8 mouse cellular contexts compared by ENCODE assay signal in the genomic region with DNA sequence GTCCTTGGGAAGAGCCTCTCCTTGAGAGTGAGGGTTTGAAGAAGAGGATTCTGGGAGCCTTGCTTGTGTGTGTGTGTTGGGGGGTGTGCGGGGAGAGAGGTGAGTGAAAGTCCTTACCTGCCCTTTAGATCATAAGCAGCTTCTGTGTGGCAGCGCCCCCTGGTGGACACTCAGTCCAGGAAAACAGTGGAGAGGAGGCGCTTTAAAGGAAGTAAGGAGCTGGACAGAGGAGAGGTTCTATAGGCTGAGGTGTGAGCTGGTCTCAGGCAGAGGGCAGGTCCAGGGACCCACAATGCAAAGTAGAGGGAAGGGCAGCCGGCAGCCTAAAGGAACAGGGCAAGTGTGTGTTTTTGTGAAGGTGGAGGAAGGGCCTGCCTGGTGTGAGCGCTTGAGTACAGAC. TPM values are rescaled to one million over a fixed set of nuclear protein-coding genes. Genes with fewer than 3 reads are reported as not detected.
DNase-seq lines count a peak whose midpoint lies in the region; ATAC-seq and TF ChIP-seq lines count a peak whose summit lies in the region.

No protein-coding gene starts in this region.

- no peaks in the 10 kb centered on the region for H3K36me3 ChIP-seq in ES-Bruce4 (ENCODE audit: control insufficient read depth, insufficient read depth, low read length, poor library complexity, severe bottlenecking)
- peaks cover 49% of the 10 kb centered on the region for H3K36me3 ChIP-seq in forebrain, embryonic 13.5 days (ENCODE audit: poor library complexity, severe bottlenecking)

- no peaks in the 10 kb centered on the region for H3K27me3 ChIP-seq in ES-Bruce4 (ENCODE audit: control insufficient read depth, insufficient read depth, low read length, poor library complexity, severe bottlenecking)
- no peaks in the 10 kb centered on the region for H3K27me3 ChIP-seq in forebrain, embryonic 13.5 days

- DNase-seq in c-Kit-positive CD71-positive TER-119-negative erythroid progenitor cells, embryonic 14.5 days (ENCODE audit: low read depth) = peak; percentile 68
- DNase-seq in heart, postnatal 36 days = peak; percentile 80 to 88
- peak; percentile 49 for DNase-seq in layer of hippocampus, adult 9-11 months
- peak; percentile 87 for DNase-seq in lung, postnatal 10 days
- peak; percentile 71 for DNase-seq in retina, adult 2 months (ENCODE audit: low read depth, low spot score)
- peak; percentile 69 to 90 for DNase-seq in thymus, postnatal 10 days (ENCODE audit: low spot score in 2 of 2)

- WGBS in forebrain, embryonic 13.5 days = 21% methylated on average over 5 of the region's 5 CpGs

- H3K4me3 ChIP-seq in ES-Bruce4 (ENCODE audit: low read depth, low read length) = no peak overlapping the region
- H3K4me3 ChIP-seq in forebrain, embryonic 13.5 days = no peak overlapping the region

- no peak for TF ChIP-seq POLR2A in ES-Bruce4 (IDR thresholded peaks at IDR 0.05; ENCODE audit: insufficient read depth, low read length)

- no peak overlapping the region for H3K4me2 ChIP-seq in forebrain, embryonic 13.5 days

- ATAC-seq in forebrain, embryonic 13.5 days = peak; percentile 56

- no peak overlapping the region for H3K9ac ChIP-seq in ES-Bruce4 (ENCODE audit: low read depth, poor library complexity, severe bottlenecking)
- H3K9ac ChIP-seq in forebrain, embryonic 13.5 days = no peak overlapping the region

- peak; percentile 92 for TF ChIP-seq CTCF in ES-Bruce4 (IDR thresholded peaks at IDR 0.05; ENCODE audit: low read depth, low read length)

- intact Hi-C loops in heart, postnatal 36 days (cut with DNase I) = loop anchor here (1.0 kb wide), 1 partner anchor 134 kb away; no protein-coding TSS in a partner anchor

- no peaks in the 10 kb centered on the region for H3K4me1 ChIP-seq in ES-Bruce4 (ENCODE audit: control insufficient read depth, insufficient read depth, low read length)
- no peaks in the 10 kb centered on the region for H3K4me1 ChIP-seq in forebrain, embryonic 13.5 days

- no peaks in the 10 kb centered on the region for H3K9me3 ChIP-seq in ES-Bruce4 (replicated peaks; ENCODE audit: control insufficient read depth, insufficient read depth, low read length, poor library complexity, severe bottlenecking)
- H3K9me3 ChIP-seq in forebrain, embryonic 13.5 days (replicated peaks) = no peaks in the 10 kb centered on the region

- no peak for TF ChIP-seq EP300 in ES-Bruce4 (IDR thresholded peaks at IDR 0.05; ENCODE audit: insufficient read depth, low read depth, low read length)

- no peak overlapping the region for H3K27ac ChIP-seq in ES-Bruce4 (ENCODE audit: insufficient read depth, low read length)
- H3K27ac ChIP-seq in forebrain, embryonic 13.5 days = no peak overlapping the region

RNA-seq across cellular contexts. Expression of a gene that starts 8.7 kb away (rescaled TPM):
- polyA plus RNA-seq in ES-Bruce4 (2011; ENCODE audit: insufficient read depth, insufficient read length, low read depth, missing spikeins) = 5.1 TPM in 2 replicates
- polyA plus RNA-seq in forebrain, embryonic 13.5 days (2015; fragmentation: Nextera tagmentation; extraction: Ambion mirVana) = 33.9 and 38.7 TPM in 2 replicates
- total RNA-seq in heart, postnatal 36 days (2021) = 1 to 10 TPM; 2.0 to 2.4 TPM

RNA-seq across cellular contexts. Expression of a gene that starts 8.8 kb away (rescaled TPM):
- 257 and 264 TPM in 2 replicates for polyA plus RNA-seq in ES-Bruce4 (2011; ENCODE audit: insufficient read depth, insufficient read length, low read depth, missing spikeins)
- 716 and 737 TPM in 2 replicates for polyA plus RNA-seq in forebrain, embryonic 13.5 days (2015; fragmentation: Nextera tagmentation; extraction: Ambion mirVana)
- total RNA-seq in heart, postnatal 36 days (2021) = 100 to 1,000 TPM; 166 to 176 TPM

RNA-seq across cellular contexts. Expression of a gene that starts 19.4 kb away (rescaled TPM):
- polyA plus RNA-seq in ES-Bruce4 (2011; ENCODE audit: insufficient read depth, insufficient read length, low read depth, missing spikeins) = 12.4 and 14.7 TPM in 2 replicates
- polyA plus RNA-seq in forebrain, embryonic 13.5 days (2015; fragmentation: Nextera tagmentation; extraction: Ambion mirVana) = 34.2 and 34.8 TPM in 2 replicates
- 10 to 100 TPM; 27.1 to 30.0 TPM for total RNA-seq in heart, postnatal 36 days (2021)

RNA-seq across cellular contexts. Expression of a gene that starts 26.2 kb away (rescaled TPM):
- polyA plus RNA-seq in ES-Bruce4 (2011; ENCODE audit: insufficient read depth, insufficient read length, low read depth, missing spikeins) = 55.6 and 59.8 TPM in 2 replicates
- 20.4 and 20.6 TPM in 2 replicates for polyA plus RNA-seq in forebrain, embryonic 13.5 days (2015; fragmentation: Nextera tagmentation; extraction: Ambion mirVana)
- total RNA-seq in heart, postnatal 36 days (2021) = 10 to 100 TPM; 64.3 to 64.7 TPM

RNA-seq across cellular contexts. Expression of a gene that starts 53.3 kb away (rescaled TPM):
- 0.24 TPM in 1 of 2 replicates, not detected in the other for polyA plus RNA-seq in ES-Bruce4 (2011; ENCODE audit: insufficient read depth, insufficient read length, low read depth, missing spikeins)
- 2.3 and 2.8 TPM in 2 replicates for polyA plus RNA-seq in forebrain, embryonic 13.5 days (2015; fragmentation: Nextera tagmentation; extraction: Ambion mirVana)
- total RNA-seq in heart, postnatal 36 days (2021) = under 1 TPM in 1 of 2 experiments, not detected in 1; 0.19 TPM
